Mouse (Mus musculus): Measurements from ENCODE around the gene Map1s.

GRCm38 (mm10) chr8:70876382-70876781, 29.4 kb upstream of the Map1s start:
- TF ChIP-seq CTCF (IDR thresholded peaks at IDR 0.05; ENCODE audit: low read depth) (no peak), EP300 (optimal IDR thresholded peaks at IDR 0.05) (no peak)

Measured in stomach, postnatal 0 days (tissue).